Mouse (Mus musculus): ENCODE measurements around the gene Ltbp4.

Ltbp4 gene

DNA sequence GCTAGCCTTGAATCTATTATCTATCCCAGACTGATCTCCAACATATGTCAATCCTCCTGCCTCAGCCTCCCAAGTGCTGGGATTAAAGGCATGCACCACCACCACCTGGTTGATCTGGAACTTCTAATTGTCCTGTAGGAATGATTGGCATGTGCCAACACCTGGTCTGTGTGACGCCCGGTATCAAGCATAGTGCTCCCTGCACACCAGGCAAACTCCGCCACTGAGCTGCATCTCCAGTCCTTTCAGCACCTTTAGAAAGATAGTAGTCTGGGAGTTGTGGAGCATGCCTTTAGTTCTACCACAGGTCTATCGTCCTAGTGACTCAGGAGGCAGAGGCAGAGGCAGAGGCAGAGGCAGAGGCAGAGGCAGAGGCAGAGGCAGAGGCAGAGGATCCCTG is 37.1 kb downstream of the Ltbp4 start:
- in situ Hi-C loops (cut with MboI) = no loop called here

DNA sequence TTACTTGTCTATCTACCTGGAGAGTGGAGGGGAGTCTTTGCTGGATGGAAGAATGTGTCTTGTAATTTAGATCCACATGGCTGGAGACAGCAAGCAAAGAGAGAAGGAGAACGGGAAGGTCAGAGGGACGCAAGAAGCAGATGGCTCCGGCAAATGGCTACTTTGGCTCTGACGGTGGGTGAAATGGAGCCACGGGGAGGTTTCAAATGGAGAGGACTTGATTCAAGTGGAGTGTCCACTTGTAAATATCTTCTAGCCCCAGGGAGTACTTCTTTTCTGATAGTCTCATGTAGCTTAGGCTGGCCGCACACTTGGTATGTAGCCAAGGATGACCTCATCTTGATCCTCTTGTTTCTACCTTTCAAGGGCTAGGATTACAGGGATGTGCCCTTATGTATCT is 38.7 kb downstream of the Ltbp4 start:
- in situ Hi-C loops (cut with MboI) = loop anchor here (25.0 kb wide), 1 partner anchor 537 kb away; the partner anchor contains the start of gene Cyp2b19

DNA sequence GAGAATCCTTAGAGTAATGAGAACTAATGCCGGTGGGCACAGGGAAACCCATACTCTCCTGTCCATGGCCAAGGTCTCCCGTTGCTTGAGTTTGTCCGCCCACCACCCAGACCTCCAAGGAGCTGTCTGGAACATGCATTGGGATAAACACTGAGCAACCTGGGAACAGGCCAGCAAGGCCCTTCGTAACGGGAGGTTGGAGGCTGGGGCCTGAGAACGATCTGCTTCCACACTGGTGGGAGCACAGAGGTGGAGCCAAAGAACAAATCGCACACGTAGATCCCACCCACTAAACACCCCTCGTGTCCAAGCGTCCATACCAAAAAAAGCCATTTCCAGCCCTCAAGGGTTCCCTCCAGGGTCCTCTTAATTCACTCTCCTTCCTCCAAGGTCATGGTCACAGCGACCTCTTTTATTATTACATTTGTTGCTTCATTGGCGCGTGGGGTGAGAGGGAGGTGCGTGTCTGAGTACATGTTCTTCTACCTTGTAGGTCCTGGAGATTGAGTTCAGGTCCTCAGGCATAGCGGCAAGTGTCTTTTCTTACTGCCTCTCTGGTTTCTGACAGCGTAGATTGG is 39.4 kb downstream of the Ltbp4 start:
- in situ Hi-C loops (cut with MboI) = loop anchor here (25.0 kb wide), 1 partner anchor 536 kb away; the partner anchor contains the start of gene Cyp2b19

DNA sequence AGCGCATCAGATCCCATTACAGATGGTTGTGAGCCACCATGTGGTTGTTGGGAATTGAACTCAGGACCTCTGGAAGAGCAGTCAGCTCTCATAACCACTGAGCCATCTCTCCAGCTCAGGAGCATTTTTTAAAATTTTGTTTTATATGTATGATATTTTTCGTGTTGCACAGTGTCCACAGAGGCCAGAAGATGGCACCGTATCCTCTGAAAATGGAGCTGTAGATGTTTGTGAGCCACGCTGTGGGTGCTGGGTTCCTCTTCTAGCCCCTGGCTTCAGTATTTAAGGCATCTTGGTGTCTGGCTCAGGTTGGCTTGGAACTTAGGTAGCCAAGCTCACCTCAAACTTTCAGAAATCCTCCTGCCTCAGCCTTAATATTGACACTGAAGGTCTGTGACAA is 41.0 kb downstream of the Ltbp4 start:
- in situ Hi-C loops (cut with MboI) = loop anchor here (25.0 kb wide), 1 partner anchor 534 kb away; the partner anchor contains the start of gene Cyp2b19

DNA sequence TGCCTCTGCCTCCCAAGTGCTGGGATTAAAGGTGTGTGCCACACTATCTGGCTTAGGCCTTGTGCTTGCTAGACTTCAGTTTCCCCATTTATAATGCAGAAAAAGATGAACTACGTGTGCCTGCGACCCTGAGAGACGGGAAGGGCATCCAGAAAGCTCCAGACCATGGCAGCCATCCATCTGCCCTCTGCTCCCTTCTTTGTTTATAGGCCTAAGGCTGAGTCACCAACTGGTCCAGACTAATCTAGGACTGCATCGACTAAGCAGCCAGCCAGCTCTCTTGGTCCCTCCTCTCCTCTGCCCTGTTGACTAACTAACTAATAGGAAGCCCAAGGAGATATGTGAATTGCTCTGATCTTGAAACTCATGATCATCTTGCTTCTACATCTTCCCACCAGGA is 41.5 kb downstream of the Ltbp4 start:
- in situ Hi-C loops (cut with MboI) = loop anchor here (25.0 kb wide), 1 partner anchor 534 kb away; the partner anchor contains the start of gene Cyp2b19

DNA sequence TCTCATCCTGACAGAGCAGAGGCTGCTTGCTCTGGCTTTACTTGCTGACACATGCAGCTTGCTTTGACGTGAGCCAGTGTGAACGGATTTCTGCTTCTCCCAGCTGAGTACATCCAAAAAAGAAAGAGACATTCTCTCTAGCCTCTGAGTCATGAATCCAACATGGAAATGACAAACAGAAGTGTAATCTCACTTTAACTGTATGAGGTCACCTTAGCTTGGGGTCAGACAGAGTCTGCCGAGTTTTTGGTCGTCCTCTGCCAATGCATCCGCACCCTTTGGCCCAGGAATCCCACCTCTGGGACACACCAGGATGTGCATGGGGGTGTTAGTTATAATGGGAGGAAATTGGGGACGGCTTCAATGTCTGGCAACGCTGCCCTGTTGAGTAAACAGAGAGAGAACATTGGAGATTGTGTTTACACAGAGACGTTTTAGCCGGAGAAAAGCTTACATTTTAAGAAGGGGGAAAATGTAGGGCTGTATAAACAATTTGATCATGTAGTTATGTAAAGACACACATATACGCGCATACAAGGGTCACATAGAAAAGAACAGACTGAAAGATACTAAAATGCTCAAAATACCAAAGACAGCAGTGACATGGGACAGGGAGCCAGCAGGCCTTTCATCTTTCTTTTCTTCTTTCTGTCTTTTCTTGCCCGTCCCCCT is 45.6 kb downstream of the Ltbp4 start:
- in situ Hi-C loops (cut with MboI) = loop anchor here (25.0 kb wide), 1 partner anchor 530 kb away; the partner anchor contains the start of gene Cyp2b19

DNA sequence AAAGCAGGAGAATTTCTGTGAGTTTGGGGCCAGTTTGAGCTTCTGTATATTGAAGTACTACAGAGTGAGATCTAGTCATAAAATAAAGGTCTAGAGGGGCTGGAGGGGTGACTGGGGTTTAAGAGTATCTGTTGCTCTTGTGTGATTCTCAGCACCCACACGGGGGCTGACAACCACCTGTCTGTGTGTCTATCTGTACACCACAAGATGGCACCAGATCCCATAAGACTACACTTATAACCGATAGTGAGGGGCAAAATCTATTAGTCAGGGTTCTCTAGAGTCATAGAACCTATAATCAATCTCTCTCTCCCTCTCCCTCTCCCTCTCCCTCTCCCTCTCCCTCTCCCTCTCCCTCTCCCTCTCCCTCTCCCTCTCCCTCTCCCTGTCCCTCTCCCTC is 46.9 kb downstream of the Ltbp4 start:
- in situ Hi-C loops (cut with MboI) = loop anchor here (25.0 kb wide), 1 partner anchor 528 kb away; the partner anchor contains the start of gene Cyp2b19

DNA sequence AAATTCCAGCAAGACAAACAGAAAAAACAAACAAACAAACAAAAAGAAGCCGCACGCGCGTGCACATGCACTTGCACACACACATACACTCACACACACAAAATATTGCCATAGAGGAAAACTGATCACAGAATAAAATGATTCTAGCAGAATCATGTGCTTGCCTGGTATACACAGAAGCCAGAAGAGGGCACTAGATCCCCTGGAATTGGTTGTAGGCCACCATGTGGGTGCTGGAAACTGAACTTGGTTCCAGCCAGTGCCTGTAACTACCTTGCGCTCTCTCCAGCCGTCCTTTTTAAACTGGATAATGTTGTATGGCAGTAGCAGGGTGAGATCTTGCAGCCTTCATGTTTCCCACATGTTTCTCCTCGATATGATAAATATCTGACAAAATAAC is 48.8 kb downstream of the Ltbp4 start:
- in situ Hi-C loops (cut with MboI) = loop anchor here (25.0 kb wide), 1 partner anchor 526 kb away; the partner anchor contains the start of gene Cyp2b19

DNA sequence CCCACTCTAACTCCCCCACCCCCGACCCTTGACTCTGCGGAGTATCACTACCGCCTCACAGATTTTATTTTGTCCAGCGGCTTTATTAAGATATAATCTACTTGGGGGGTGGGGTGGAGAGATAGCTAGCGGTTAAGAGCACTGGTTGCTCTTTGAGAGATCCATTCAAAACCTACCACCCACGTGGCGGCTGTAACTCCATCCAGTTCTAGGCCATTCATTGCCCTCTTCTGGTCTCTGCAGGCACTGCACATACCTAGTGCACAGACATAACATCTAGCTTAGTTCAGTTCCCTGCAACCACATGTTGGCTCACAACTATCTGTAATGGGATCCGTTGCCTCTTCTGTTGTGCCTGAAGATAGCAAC is 51.8 kb downstream of the Ltbp4 start:
- in situ Hi-C loops (cut with MboI) = loop anchor here (25.0 kb wide), 1 partner anchor 523 kb away; the partner anchor contains the start of gene Cyp2b19

DNA sequence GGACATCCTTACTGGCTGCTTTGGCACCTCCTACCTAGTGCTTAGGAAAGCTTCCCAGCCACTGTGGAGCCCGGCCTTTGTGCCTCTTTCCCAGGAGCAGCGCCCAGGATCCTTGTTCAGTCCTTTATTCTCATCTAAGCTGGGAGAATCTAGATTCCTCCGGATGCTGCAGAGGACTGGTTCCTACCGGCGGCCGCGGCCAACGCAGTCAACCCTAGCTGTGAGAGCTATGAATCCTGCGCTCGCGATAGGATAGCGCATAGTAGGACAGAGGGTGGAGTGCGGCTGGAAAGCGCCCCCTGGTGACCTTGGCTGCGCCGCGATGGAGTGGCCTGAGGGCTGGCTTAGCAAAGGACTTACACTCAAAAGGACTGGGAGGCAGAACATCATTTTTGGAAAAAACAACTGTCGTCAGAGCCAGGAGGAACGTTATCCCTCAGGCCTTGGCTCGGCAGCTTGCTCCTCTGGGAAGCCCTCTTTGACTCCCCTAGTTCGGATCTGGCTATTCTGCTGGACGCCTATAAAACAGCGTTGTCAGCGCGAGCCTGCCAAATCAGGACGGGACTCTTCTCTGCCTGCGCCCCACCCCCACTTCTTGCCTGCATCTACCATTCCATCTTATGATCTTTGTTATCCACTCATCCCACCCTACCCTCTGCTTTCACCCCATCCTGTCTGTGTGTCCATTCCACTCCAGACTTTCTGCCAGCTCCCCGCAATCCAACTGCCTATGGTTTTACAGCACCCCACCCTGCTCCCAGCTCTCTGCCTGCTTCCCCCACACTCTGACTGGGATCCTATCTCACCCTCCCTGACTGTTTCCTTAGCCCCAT is 52.4 kb downstream of the Ltbp4 start:
- in situ Hi-C loops (cut with MboI) = loop anchor here (25.0 kb wide), 1 partner anchor 523 kb away; the partner anchor contains the start of gene Cyp2b19

DNA sequence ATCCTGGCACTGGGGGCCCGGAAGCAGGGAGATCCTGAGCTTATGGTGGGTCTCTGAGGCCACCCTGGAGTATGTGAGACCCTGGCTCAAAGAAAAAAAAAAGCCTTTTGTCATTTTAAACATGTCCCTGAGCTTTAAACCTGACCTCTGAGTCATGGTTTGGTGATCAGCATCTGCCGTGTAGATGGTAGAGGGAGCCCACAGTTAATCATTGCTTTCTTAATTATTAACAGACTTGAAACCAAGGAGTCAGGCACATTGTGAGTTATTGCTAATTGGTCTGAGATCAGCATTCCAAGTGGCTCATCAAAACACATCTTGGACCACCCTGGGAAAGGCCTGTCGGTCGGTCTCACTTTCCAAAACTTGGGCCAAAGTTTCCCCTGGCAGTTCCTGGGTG is 55.3 kb downstream of the Ltbp4 start:
- in situ Hi-C loops (cut with MboI) = loop anchor here (25.0 kb wide), 1 partner anchor 520 kb away; the partner anchor contains the start of gene Cyp2b19

DNA sequence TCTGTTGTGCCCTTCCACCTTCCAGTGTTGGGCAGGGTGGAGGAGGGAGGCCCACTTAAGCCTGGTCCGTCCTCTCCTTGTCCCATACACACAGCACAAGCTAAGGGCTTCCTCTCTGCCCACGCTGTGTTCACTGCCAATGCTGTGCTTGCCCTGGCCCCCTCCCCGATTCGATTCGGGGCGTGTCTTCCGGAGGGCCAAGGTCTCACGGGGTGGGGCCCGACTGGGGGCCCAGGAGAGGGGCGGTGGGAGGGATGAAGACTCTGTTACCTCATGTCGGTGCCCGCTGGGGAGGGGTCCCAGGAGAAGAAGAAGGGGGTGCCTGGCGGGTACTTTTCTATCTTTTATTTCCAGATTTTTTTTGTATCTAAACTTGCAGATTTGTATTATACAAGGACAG is 55.8 kb downstream of the Ltbp4 start:
- in situ Hi-C loops (cut with MboI) = loop anchor here (25.0 kb wide), 1 partner anchor 519 kb away; the partner anchor contains the start of gene Cyp2b19

DNA sequence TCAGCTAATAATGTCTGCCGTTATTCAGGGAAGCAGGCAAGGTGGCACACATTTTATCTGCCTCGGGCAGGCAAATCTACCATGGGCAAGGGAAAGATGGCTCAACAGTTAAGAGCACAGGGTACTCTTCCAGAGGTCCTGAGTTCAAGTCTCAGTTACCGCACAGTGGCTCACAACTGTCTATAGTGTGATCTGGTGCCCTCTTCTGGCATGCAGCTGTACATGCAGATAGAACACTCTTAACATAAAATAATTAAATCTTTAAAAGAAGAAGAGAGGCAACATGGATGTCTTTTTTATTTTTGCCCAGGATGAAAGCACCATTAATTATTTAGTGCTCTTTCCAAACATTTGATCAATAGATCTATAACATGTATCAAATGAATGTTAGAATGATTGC is 60.3 kb downstream of the Ltbp4 start:
- in situ Hi-C loops (cut with MboI) = loop anchor here (25.0 kb wide), 1 partner anchor 515 kb away; the partner anchor contains the start of gene Cyp2b19

DNA sequence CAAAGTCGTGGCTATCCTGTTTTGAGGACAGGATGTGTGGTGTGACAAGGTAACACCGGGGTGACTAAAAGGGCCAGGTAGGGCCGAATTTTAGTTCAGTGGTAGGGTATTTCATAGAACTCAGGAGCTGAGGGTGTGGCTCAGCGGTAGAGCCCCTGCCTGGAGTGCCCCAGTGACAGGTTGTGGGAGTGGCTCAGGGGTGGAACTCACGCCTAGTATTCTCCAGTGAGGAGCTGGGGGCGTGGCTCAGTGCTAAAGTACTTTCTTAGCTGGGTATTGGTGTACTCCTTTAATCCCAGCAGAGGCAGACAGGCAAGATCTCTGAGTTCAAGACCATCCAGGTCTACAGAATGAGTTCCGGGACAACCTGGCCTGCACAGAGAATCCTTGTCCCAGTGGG is 61.5 kb downstream of the Ltbp4 start:
- in situ Hi-C loops (cut with MboI) = loop anchor here (25.0 kb wide), 1 partner anchor 514 kb away; the partner anchor contains the start of gene Cyp2b19

DNA sequence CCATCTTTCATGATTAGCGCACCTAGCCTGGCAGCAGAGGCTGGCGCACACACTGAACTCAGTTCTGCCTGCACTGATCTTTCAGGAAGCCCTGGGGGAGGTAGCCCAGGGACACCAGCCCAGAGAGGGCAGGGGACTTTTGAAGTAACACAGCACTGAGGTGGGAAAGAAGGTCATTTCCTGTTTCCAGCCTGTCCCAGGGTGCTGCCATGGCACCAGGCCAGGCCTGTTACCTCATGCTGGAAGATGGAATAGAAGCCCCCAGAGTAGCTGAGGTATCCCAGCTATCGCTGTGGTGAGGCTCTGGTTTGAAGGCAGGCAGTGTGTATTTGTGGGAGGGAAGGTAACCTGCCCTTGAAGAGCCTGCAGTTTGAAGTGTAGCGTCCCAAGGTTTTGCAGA is 62.6 kb downstream of the Ltbp4 start:
- in situ Hi-C loops (cut with MboI) = loop anchor here (25.0 kb wide), 1 partner anchor 513 kb away; the partner anchor contains the start of gene Cyp2b19

DNA sequence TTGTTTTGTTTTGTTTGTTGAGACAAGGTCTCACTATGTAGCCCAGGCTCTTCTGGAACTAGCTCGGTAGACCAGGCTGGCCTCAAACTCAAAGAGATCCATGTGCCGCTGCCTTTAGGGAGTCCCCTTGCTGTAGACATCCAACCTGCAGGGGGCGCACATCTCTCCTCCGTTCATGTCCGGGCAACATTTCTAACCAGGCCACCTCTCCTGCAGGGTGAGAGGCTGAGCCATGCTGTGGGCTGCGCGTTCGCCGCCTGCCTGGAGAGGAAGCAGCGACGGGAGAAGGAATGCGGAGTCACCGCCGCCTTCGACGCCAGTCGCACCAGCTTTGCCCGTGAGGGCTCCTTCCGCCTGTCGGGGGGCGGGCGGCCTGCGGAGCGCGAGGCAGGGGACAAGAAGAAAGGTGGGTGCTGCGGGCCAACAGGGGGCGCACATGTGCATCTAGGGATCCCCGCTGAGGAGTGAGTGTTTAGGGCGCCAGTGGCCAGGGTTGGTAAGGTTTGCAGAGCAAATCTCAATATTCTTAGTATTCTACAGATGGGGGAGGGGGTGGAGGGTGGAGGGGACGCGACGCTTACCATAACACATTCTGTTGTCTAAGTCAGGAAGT is 63.6 kb downstream of the Ltbp4 start:
- in situ Hi-C loops (cut with MboI) = no loop called here

DNA sequence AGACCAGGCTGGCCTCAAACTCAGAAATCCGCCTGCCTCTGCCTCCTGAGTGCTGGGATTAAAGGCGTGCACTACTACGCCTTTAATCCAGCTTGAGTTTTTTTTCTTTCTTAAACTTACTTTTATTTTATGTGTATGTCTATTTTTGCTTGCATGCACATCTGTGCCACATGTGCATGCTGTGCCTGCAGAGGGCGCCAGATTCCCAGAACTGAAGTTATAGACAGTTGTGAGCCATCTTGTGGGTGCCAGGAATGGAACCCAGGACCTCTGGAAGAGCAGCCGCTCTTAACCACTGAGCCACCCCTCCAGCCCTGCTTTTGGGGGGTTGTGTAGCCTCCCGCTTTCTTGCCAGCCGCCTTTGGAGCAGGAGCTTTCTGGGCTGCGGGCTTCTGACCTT is 66.1 kb downstream of the Ltbp4 start:
- in situ Hi-C loops (cut with MboI) = no loop called here

DNA sequence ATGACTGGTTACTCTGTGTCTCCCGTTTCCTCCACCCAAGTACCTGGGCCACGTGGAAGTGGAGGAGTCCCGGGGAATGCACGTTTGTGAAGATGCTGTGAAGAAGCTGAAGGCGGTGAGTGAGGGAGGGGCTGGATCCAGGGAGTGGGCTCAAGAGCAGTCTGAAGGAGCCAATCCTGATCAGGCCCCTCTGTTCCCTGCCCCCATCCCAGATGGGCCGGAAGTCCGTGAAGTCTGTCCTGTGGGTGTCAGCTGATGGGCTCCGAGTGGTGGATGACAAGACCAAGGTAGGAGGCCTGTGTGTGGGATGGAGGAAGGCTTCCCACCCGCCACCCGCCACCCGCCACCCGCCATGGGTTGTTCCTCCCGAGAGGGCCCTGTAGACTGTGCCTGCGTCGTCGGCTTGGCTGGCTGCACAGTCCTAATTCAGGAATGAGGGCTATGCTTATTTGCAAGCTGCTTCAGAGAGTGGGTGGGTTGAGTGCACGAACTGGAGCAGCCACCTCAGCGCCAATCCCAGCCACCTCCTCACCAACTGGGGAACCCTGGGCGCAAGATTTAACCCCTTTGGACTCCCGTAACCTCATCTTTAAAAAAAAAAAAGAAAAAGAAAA is 70.9 kb downstream of the Ltbp4 start:
- in situ Hi-C loops (cut with MboI) = no loop called here

DNA sequence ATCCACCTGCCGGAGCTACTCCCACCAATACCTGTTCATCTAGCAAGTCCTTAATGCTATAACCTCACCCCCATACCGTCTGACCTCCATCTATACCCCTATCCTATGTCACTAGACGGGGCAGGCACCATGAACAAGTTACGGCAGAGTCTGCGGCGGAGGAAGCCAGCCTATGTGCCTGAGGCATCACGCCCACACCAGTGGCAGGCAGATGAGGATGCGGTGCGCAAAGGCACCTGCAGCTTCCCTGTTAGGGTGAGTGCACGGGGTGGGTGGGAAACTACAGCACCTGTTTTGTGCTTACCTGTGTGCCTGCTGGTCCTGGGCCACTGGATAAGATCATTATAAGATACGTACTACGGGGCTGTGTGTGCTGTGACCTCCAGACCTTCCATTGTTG is 72.7 kb downstream of the Ltbp4 start:
- in situ Hi-C loops (cut with MboI) = no loop called here

DNA sequence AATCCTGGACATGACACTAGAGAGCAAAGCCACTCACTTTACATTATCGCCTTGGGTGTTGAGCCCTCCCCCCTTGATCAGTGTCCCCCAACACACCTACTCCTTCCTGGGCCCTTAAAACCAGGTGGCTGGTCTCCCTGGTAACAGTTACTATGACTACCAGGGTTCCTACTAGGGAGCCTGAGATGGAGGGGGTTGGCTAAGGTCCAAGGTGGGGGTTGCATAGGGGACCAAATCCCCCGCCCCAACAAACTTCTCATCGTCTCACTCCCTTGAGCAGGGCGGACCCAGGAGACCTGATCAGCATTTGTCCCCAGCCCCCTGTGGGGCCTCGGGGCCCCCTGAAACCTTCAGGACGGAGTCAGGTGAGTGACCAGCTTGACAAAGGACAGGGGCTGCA is 75.6 kb downstream of the Ltbp4 start:
- in situ Hi-C loops (cut with MboI) = no loop called here

DNA sequence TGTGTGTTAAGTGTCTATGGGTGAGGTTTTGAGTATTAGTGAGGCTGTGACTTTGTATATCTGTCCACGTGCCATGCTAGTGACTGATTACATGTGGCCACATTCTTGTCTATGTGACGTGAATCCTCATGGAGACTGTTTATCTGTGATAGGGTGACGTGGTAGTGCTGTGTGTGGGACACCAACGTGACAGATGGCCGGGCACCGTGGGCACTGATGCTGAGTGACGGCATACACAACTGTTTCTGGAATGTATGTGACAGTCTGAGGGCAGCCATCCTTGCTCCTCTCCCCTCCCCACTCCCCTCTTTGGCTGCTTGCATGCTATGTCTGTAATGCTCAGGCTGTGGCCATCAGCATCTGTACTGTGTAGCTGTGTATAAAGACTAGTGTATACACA is 76.6 kb downstream of the Ltbp4 start:
- in situ Hi-C loops (cut with MboI) = no loop called here

Data from mature B cell (primary cell).